ENCODE assay signal across 33 mouse cellular contexts in genomic region chr1:34587298-34588096, GRCm38 (mm10). TPM values are rescaled to one million over a fixed set of nuclear protein-coding genes. Genes with fewer than 3 reads are reported as not detected.
"Had no signal": no experiment of that assay in that cellular context is flagged by ENCODE, and none has a peak within 500 bp of the region (broad histone marks: within the 10 kb centered on the region; RNA-seq: fewer than 3 reads in every experiment).

No protein-coding gene starts in this region.

- H3K4me2 ChIP-seq: heart, embryonic 11.5 days; heart, embryonic 13.5 days; heart, embryonic 15.5 days; hindbrain, embryonic 12.5 days; hindbrain, embryonic 14.5 days; intestine, embryonic 15.5 days; limb, embryonic 12.5 days; liver, embryonic 11.5 days; liver, embryonic 13.5 days; liver, embryonic 15.5 days had no signal

- H3K4me3 ChIP-seq: heart, adult 2 months; heart, embryonic 13.5 days; heart, embryonic 15.5 days; hindbrain, embryonic 10.5 days; hindbrain, embryonic 12.5 days; intestine, embryonic 15.5 days; layer of hippocampus, adult 2 months; left cerebral cortex, adult 2 months; limb, embryonic 10.5 days; limb, embryonic 12.5 days; liver, embryonic 13.5 days; liver, embryonic 15.5 days had no signal

- H3K9ac ChIP-seq: heart, embryonic 13.5 days; heart, embryonic 15.5 days; hindbrain, embryonic 12.5 days; hindbrain, embryonic 14.5 days; intestine, embryonic 15.5 days; limb, embryonic 12.5 days; liver, embryonic 13.5 days; liver, embryonic 15.5 days had no signal

- H3K9me3 ChIP-seq: heart, embryonic 13.5 days; heart, embryonic 15.5 days; hindbrain, embryonic 10.5 days; hindbrain, embryonic 12.5 days; intestine, embryonic 15.5 days; limb, embryonic 10.5 days; limb, embryonic 12.5 days; liver, embryonic 13.5 days; liver, embryonic 15.5 days had no signal

- H3K27ac ChIP-seq: heart, adult 2 months; heart, embryonic 13.5 days; heart, embryonic 15.5 days; hindbrain, embryonic 10.5 days; hindbrain, embryonic 12.5 days; hindbrain, embryonic 14.5 days; intestine, embryonic 15.5 days; layer of hippocampus, adult 2 months; left cerebral cortex, adult 2 months; limb, embryonic 10.5 days; limb, embryonic 12.5 days; liver, embryonic 13.5 days; liver, embryonic 15.5 days had no signal

- ATAC-seq: hindbrain, embryonic 16.5 days; inflammation-experienced regulatory T-cells, adult 6 months; intestine, embryonic 15.5 days; intestine, postnatal 0 days had no signal

- H3K4me1 ChIP-seq: heart, embryonic 13.5 days; heart, embryonic 15.5 days; hindbrain, embryonic 10.5 days; hindbrain, embryonic 12.5 days; intestine, embryonic 15.5 days; limb, embryonic 10.5 days; limb, embryonic 12.5 days; liver, embryonic 13.5 days; liver, embryonic 15.5 days had no signal

- H3K27me3 ChIP-seq: hindbrain, embryonic 12.5 days; intestine, embryonic 15.5 days; liver, embryonic 13.5 days; liver, embryonic 15.5 days had no signal

- H3K36me3 ChIP-seq: heart, embryonic 13.5 days; heart, embryonic 15.5 days; hindbrain, embryonic 10.5 days; intestine, embryonic 15.5 days; limb, embryonic 10.5 days; limb, embryonic 12.5 days; liver, embryonic 13.5 days; liver, embryonic 15.5 days had no signal

- DNase-seq: gastrocnemius, postnatal 14 days; gastrocnemius, postnatal 36 days; heart, adult 11 months; heart, adult 2 months; heart, postnatal 4 days; kidney, adult 18-20 months; kidney, adult 8-10 months; kidney, postnatal 10 days; kidney, postnatal 25 days; kidney, postnatal 4 days; liver; liver, embryonic 13.5 days had no signal

RNA-seq across cellular contexts. Expression of gene Amer3, which starts 8.0 kb away (rescaled TPM):
- polyA plus RNA-seq: gonadal fat pad, adult 2 months; heart, embryonic 11.5 days; heart, embryonic 13.5 days; heart, postnatal 0 days; inflammation-experienced regulatory T-cells, adult 6 months; kidney, embryonic 14.5 days; limb, embryonic 10.5 days; liver, embryonic 11.5 days; liver, embryonic 13.5 days had no signal

RNA-seq across cellular contexts. Expression of gene Prss40, which starts 26.8 kb away (rescaled TPM):
- polyA plus RNA-seq: heart, adult 2 months; heart, embryonic 11.5 days; heart, embryonic 13.5 days; heart, embryonic 15.5 days; heart, postnatal 0 days; hindbrain, embryonic 10.5 days; hindbrain, embryonic 12.5 days; hindbrain, embryonic 14.5 days; hindbrain, embryonic 16.5 days; inflammation-experienced regulatory T-cells, adult 6 months; intestine, embryonic 15.5 days; intestine, postnatal 0 days; kidney, embryonic 14.5 days; kidney, embryonic 16.5 days; limb, embryonic 10.5 days; limb, embryonic 14.5 days; liver, embryonic 11.5 days; liver, embryonic 13.5 days; liver, embryonic 15.5 days had no signal

RNA-seq across cellular contexts. Expression of gene Cfc1, which starts 52.0 kb away (rescaled TPM):
- polyA plus RNA-seq: gonadal fat pad, adult 2 months; heart, adult 2 months; heart, embryonic 15.5 days; heart, postnatal 0 days; hindbrain, embryonic 10.5 days; hindbrain, embryonic 12.5 days; intestine, embryonic 15.5 days; intestine, postnatal 0 days; kidney, embryonic 14.5 days; limb, embryonic 10.5 days; limb, embryonic 12.5 days; liver, embryonic 11.5 days; liver, embryonic 13.5 days; liver, embryonic 15.5 days had no signal
